Mouse (Mus musculus): ENCODE measurements around the gene Plscr1.

The Plscr1 gene

DNA sequence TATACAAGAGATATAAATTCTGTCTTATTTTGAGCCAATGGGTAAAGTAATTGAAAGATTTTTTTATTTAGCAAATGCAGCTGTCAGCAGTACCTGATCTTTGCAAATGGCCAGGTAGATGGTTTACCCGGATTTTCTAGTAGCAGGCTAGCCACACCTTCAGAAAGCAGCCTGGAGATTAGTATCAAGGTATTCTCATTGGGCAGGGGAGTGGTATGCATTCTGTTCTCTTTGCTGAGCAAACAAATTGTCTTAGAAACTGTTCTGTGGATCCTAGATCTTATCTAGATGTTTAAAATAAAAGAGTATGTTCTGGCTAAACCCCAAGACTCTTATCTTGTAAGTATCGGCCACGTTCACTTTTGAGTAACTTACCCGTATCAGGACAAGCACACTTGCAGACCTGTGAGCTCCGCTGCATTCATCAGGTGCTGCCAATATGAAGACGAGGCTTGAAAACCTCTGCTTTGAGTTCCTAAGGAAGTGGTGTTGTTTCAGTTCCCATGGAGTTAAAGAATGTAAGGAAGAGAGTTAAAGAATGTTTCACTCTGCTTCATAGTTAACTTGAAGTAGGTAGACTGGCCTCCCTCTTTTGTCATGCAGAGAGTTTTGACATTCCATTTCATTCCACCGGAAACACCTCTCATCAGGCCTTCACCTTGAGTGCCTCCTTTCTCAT is 11.1 kb downstream of the Plscr1 start:
- DNase-seq, result no peak

DNA sequence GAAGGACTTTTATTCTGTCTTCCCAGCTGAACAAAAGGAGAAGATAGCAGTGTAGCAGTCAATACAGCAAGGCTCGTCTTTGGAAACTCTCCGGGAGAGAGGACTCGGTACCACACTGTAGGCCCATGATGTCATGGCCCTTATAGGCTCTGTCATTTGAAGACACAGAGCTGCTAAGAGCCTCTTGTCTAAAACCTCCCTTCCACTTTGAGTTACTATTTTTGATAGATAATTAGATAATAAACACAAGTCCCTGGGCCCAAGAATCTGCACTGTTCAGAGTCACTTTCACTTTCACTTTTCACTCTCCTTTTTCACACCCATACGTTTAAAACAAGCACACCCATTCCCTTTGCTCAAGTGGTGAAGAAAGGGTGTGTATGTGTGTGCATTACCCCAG is 16.2 kb downstream of the Plscr1 start:
- no peak for DNase-seq

DNA sequence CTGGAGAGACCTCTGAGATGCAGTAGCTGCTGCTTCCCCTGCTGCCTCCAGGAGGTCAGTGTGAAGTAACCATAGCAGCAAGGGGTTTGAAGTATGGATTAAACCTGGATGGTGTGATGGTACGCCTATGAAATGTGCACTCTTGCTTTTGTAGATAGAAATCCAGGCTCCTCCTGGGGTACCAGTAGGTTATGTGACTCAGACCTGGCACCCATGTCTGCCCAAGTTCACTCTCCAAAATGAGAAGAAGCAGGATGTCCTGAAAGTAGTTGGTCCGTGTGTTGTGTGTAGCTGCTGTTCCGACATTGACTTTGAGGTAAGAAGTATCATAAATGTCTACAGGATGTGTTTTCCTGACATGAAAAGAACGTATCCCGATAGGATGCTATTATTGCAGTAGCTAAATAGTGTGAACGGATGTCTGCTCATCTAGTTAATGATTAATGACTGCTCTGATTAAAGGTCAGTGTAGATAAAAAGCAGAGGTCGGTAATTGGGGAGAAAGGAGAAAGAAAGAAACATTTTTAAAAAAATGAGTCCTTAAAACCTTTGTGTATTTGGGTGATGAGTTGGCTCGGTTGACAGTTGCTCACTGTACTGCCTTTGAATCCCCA is 17.1 kb downstream of the Plscr1 start:
- DNase-seq, result no peak

DNA sequence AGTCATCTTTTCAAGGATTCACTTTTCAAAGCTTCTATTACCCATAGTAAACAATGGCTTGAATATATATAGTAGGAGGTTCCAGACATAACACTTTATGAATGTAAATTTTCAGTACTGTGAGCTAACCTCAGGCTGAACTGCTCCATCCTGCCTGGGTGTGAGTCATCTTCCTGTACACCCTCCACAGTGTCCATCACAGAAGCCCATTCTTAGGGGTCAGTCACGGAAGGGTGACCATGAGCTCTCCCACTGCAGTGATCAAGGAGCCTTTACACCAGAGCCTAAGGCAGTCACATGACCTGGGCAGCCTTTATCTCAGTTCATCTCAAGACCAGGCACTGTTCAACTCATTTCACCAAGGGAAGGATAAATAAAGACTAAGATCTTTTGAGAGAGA is 18.2 kb downstream of the Plscr1 start:
- DNase-seq, result no peak

DNA sequence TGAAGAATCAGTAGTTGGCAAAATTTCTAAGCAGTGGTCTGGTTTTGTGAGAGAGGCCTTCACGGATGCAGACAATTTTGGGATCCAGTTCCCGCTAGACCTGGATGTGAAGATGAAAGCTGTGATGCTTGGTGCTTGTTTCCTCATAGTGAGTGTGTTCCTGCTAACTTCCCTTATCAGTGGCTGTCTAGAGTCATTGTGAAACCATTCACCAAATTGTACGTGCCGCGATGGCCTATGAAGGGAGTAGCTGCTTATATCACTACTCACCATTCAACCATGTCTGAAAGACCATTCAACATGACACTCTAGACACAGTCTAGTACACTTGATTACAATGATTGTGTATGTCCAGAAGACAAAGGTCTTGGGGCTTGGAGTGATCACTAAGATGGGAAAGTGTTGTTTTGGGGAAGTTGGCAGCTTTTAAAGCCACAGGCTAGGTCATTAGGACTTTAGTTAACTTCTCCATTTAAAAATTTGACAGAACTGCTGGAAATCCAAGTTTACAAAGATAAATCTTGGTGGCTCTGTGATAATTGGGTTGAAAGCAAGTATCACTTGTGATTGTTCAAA is 20.4 kb downstream of the Plscr1 start:
- no peak for DNase-seq

DNA sequence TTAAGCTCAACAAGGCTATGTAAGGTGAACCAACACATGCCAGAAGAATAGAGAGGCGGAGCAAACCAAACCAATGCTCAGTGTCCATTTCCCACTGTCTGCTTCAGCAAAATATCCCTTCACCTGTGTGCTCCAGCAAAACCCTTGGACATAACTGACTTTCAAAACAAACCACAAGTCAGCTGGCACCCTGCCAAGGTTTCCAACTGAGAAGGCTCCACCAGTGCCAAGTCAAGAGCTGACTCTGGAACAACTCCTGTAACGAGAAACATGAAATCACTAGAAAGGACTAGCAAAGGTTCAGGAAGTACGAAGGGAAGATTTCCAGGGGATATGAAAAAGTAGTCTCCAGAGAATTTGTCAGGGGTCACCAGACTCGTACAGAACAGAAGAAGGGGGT is 21.4 kb downstream of the Plscr1 start:
- DNase-seq, result peak; percentile 75 to 81

DNA sequence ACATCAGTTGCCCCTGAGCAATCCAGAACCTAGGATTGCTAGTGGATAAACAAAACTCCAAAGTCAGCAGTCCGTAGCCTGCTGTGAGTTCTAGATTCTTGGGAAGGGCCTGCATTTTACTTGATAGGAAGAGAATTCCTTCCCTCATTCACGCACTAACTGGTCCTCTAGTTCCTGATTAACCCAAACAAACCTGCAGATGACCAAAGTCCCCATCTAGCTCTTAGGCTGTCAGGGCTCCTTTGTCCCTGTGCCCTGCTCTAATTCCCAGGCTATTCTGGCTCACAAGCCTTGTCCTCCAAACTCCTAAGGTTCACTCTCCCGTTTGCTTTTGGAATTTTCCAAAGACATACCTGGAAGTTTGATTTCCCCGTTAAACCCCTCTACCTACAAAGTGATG is 23.1 kb downstream of the Plscr1 start:
- DNase-seq, result no peak

DNA sequence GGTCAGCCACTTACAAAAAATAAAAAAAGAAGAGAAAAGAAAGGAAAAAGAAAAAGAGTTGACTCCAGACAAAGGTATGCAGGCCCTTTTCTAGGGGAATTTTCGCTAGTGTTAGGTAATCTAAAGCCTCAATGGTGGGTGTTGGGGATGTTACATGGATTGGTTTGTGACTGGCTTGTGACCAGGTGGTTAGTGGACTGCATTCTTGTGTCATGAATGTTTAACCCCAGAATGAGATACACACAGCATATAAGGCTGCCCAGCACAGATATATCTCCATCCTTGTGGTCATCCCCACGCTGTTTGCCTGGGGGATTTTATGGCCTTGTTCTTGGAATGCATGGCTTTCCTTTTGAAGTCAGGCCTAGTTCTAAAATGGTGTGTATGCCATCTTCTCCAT is 23.7 kb downstream of the Plscr1 start:
- DNase-seq, result no peak

DNA sequence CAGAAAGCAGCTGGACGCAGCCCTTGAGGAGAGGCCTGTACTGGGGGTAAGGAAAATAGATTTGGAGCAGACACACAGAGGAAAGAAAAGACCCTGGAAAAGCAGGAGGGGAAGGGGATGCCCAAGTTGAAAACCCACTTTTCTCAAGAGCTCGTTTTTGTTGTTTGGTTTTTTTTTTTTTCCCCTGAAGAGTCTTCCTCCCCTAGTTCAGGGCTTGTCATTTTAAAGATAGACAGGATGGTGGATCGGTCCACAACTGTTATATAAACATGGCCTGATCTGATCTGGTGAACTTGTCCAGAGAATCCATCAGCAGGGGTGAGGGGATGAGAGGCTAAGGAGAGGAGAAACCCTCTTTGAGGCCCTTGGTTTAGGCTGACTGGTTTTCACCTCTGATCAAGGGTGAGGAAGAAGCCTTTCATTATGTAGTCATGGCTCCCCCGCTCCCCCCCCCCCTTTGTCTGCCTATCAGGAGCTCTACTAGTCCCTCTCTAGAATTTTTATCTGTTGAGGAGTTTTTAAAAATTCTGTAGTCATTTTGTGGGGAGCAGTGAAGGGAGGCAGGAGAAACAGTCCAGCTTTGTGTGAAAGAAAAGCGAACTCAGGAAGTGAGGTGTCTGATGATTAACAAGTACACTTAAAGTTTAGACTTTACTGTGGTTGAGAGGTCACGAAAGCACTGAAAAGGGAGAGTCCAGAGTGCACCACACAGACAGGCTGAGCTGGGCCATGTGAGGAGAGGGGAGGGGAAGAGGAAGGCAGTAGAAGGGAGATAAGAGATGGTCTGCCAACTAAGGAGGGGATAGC is 24.6 kb downstream of the Plscr1 start:
- DNase-seq, result no peak

DNA sequence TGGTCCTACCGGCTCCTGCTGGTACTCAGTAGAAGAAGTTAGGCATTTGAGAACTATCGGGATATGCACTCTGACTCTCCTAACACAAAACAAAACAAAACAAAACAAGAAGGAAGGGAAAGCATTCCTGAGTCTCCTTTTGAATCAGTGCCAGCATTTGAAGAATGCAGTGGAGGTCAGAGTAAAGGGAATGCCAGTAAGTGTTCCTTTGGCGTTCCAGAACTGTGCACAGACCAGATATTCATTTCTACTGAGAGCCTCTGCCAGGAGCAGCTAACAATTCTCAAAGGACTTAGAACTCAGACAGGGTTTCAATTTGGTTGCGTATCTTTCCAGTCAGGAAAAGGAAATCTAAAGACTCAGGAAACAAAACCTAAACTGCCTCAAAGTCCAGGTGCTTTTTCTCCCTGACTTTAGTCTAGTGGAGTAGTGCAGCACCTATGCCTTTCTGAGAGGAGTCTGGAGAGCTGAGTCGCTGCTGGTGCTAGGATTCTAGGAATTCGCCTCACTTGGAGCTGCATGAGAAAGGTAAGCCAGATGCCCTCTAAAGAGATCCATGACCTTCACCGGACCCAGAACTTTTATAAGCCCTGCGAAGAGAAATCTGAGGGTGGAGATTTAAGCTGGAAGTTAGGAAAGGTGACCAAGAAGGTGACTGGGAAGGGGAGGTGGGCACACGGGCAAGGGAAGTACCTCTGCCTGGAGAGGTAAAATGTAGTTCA is 26.1 kb downstream of the Plscr1 start, which contains the start of gene Plscr2:
Plscr2 (plus strand) TSS at position 117 of the 722 bp plus-strand sequence.
- DNase-seq, result no peak

DNA sequence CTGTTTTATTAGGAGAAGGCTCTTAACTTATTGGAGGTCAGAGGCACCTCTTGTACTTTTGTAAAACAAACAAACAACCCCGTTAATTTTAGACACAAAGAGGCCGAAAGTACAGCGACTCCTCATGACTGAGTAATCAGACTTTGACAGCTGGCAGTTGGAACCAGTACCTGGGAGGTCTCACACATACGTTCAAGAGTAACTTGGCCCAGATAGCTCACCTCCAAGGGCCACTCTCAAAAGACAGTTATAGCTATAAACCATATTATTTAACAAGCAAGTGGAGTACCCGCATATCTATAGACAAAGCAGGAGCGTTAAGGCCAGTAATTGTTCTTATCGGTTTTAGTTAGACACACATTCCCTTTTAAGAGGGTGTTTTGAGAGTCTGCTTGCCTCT is 26.8 kb downstream of the Plscr1 start:
- no peak for DNase-seq

DNA sequence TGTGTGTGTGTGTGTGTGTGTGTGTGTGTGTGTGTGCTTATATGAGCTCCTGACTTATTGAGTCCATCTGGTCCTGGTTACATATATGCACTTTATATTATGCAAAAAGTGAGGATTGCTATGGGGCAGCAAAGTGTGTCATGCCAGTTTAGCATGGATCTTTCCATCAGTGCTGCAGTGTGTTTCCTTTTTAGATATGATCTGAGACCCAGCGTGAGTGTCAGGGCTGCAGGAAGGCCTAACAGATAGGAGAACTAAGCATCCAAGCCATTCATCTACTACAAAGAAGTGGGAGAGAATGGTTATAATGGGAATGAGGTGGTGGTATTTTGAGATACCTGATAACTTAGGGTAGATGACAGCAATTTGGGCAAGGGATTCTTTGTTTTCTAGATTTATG is 30.5 kb downstream of the Plscr1 start:
- no peak for DNase-seq

DNA sequence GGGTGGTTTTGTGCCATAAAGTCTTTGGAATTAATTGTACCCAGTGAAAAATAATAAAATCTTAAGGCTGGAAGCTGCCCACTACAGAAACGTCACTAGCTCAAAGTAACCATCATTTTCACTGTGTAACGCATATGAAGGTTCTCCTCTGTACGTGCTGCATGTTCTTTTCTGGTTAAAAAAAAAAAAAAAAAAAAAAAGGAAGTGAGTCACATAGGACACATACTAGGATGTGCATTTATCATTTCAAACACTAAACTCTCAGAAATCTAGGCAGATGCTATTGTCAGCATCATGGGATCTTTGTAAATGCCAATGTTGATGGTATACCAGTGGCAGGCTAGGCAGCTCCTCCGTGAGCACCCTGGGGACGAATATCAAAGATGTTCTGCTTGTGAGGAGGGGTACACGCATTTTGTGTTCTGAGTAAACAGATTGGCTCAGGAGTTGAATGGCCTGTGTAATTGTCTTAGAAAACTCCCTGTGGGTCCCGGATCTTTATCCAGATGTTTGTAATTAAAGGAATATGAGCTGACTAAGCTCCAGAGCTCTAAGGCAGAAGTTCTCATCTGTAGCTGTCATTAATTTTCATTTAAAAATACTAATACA is 33.1 kb downstream of the Plscr1 start:
- no peak for DNase-seq

DNA sequence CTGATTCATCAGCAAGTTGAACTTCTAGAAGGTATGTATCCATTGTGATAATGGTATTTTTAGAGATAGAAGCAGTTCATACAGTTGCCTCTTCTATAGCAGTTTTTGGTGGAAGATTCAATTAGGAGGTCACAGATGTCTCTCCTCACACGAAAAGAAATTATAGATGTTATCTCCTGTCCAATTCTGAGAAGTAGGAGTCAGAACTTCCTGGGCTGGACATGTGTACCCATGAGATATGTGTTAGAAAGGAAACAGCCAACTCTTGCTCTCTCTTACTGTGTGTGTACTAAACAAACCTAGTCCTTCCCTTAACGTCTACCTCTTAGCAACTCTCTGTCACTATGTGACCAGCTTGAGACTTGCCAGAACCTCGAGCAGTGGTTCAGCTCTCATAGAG is 40.1 kb downstream of the Plscr1 start:
- no peak for DNase-seq

DNA sequence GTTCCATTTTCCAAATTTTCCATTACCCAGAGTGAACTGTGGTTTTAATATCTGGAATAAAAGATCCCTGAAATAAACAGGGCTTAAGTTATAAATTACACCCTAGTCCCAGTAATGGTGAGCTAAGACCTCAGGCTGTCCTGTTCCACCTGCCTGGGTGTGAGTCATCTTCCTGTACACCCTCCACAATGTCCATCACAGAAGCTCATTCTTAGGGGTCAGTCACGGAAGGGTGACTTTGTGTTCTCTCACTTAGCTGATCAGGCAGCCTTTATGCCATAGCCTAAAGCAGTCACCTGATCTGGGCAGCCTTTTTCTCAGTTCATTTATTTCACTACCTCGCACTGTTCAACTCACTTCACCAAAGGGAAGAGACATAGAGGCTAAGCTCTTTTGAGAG is 42.6 kb downstream of the Plscr1 start:
- DNase-seq, result no peak

DNA sequence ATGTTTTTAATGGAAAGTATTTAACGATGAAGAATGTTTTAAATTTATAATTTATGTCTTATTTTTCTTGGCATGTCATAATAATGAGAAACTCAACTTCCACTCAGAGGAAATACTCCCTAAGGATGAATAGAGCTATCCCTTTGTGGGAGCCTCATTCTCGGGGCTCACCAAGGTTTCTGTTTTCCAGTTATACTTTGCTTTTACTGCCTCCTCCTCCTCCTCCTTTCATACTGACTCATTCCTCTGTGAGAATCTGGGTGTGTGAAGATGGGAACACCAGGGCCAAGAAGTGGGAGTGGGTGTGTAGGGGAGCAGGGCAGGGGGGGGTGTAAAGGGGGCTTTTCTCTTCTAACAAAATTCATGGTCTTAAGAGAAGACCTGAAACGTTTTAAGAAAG is 43.4 kb downstream of the Plscr1 start:
- no peak for DNase-seq

DNA sequence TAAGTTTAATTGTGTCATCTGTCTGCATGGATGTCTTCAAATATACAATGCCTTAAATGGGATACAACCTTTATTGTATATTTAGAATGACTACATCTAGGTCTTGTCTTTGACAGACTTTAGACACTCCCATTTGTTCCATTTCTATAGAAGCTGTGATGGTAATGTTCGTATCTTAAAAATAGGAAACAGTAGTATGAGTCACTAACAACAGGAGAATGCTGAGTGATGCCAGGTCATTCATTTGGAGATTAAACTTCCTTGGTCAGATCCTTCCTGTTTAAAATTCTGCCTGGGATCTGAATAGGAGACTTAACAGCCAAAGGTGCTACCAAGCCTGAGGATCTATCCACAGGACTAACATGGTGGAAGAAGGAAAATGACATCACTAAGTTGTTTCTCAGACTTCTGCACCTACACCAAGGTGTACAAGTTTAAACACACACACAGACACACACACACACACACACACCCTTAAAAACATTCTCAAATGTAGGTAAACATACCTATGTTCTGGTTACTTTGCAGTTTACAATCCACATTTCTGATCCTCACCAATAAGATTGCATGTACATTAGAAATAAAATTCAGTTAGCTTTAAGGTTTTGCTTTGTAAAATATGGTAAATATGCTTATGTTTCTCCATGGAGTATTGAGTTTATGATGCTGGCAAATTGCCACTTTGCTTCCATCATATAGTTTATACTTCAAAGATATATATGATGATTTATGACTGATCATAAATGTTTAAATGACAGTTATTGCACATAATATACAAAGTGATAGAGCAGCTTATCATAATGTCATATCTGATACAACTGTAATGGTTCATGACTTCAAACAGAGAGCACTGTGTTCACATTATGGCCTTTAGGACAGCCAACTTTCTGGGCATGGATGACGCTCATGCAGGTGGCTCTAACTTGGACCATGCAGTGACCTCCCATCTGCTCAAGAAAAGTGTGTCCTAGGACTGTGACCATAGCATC is 44.3 kb downstream of the Plscr1 start:
- DNase-seq, result no peak

DNA sequence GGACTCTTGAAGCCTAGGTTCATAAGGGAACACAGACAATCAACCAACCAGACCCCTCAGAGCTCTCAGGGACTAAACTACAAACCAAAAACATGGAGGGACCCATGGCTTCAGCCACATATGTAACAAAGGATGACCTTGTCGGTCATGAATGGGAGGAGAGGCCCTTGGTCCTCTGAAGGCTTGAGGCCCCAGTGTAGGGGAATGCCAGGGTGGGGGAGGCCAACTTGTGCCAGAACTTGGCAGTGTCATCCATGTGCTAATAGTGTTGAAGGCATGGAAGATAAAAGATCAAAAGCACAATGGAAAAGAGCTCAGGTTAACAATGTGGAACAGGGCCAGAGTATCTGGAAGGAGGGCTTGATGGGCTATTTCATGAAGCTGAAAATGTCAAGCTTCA is 48.7 kb downstream of the Plscr1 start:
- DNase-seq, result no peak

DNA sequence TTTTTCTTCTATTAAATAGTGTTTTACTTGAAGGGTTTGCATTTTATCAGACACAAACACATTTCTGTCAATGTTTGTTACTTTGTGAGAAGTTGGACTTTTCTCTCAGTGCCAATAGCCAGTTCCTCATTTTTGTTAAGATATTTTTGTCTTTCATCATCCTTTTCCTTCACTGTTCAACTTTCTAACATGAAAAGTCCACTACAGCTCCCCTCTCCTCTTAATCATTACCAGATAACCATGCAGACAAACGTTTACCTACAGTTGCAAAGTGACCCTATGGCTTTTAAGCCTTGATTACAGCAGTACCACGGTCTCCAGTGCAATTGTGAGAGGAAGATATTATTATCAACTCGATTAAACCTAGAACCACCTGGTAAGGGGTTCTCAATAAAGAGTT is 51.7 kb downstream of the Plscr1 start:
- no peak for DNase-seq

DNA sequence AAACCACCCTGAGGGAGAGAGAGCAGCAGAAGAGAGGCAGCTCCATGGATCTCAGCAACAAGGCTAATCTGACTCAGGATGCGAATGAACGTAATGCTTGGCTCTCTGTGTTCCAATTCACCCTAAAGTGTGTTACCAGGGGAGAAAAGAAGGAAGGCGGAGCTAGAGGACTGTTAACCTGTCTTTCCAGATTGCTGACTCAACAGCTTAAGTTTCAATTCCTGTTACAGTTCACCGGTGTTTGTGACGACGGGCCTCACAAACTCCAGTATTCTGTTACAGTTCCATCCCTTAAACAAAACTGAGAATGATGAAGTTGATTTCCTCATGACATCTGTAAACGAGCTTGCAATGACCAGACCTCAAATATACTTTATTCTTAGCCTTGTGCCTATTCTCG is 55.5 kb downstream of the Plscr1 start:
- no peak for DNase-seq

DNA sequence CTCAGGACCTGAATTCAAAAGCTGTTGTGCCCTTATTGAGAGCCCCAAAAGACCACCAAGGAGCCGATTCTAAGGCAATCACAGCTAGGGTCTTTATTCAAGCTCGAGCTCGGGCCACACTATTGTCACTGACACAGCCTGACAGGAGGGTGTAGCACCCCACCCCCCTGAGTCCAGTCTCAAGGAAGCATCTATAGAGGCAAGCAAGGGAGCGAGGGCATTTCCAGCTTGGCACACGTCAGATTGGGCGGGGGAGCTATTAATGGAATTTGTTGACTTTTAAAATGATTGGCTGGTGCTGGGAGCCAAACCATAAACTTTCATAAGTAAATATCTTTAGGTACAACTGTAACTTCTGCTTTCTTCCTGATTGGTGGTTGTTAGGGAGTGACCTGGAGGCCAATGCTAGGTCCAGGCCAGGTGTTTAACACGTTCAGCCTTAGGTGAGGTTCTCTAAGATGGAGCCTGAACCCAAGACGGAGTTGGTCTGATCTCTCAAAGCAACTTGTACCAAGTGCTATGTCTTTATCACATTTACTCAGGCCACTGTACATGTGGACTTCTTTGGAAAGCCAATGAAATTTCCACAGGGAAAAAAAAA is 56.2 kb downstream of the Plscr1 start:
- no peak for DNase-seq
